Mouse (Mus musculus) hindbrain, embryonic 11.5 days (tissue): ENCODE results near the gene Rwdd3. TPM values are rescaled to one million over a fixed set of nuclear protein-coding genes. Genes with fewer than 3 reads are reported as not detected.

Source experiments
- ATAC-seq: fragments of 200-750 bp; cut with Nextera tagmentation; 2 replicates; pipeline ENCODE4 v1.8.0; 2017; ENCODE audit warnings: mild to moderate bottlenecking, moderate TSS enrichment, moderate library complexity; ENCODE audit not compliant: low FRiP score
- DNase-seq: peaks from one replicate; pipeline ENCODE4 v3.0.0-alpha.2; 2015; ENCODE audit warnings: low spot score
- H3K27ac ChIP-seq: fragments of 300-500 bp; sonication (generic); 2 replicates; pipeline ENCODE4 v1.5.1; 2014; ENCODE audit warnings: mild to moderate bottlenecking, low read depth, low read length
- H3K27me3 ChIP-seq: fragments of 300-500 bp; sonication (generic); 2 replicates; pipeline ENCODE4 v1.6.1; 2014; ENCODE audit warnings: mild to moderate bottlenecking, low read length, moderate library complexity, mixed read lengths; ENCODE audit not compliant: control insufficient read depth, insufficient read depth
- H3K36me3 ChIP-seq: fragments of 300-500 bp; sonication (generic); 2 replicates; pipeline ENCODE4 v1.6.1; 2014; ENCODE audit warnings: mild to moderate bottlenecking, low read length, moderate library complexity, mixed read lengths; ENCODE audit not compliant: control insufficient read depth, insufficient read depth
- H3K4me1 ChIP-seq: fragments of 300-500 bp; sonication (generic); replicated peaks from 2 replicates; pipeline ENCODE4 v1.6.1; 2014; ENCODE audit warnings: low read length, mixed read lengths; ENCODE audit not compliant: control insufficient read depth, insufficient read depth
- H3K4me2 ChIP-seq: fragments of 300-500 bp; sonication (generic); replicated peaks from 2 replicates; pipeline ENCODE4 v1.6.1; 2014; ENCODE audit warnings: mild to moderate bottlenecking, low read depth, low read length
- H3K4me3 ChIP-seq: fragments of 300-500 bp; sonication (generic); 2 replicates; pipeline ENCODE4 v1.5.1; 2014; ENCODE audit warnings: low read depth, low read length
- H3K9ac ChIP-seq: fragments of 300-500 bp; sonication (generic); 2 replicates; pipeline ENCODE4 v1.6.1; 2014; ENCODE audit warnings: low read depth, low read length
- H3K9me3 ChIP-seq: fragments of 300-500 bp; sonication (generic); 2 replicates; pipeline ENCODE4 v1.6.1; 2016; ENCODE audit warnings: low read length; ENCODE audit not compliant: control insufficient read depth
- WGBS: fragments of 180-500 bp; shearing (Covaris S2); extraction: QIAGEN DNeasy Blood & Tissue Kit; methylation state at CpG from one replicate; pipeline ENCODE4 v1.1.7; 2014; 5-methylcytosine and 5-hydroxymethylcytosine counted together
- polyA plus RNA-seq: library from polyadenylated mRNA; unstranded; fragments of >200 nt; fragmentation: Nextera tagmentation; extraction: Ambion mirVana; gene quantifications from 2 replicates; pipeline ENCODE4 v1.2.1, GENCODE M21; 2014

The Rwdd3 gene
- polyA plus RNA-seq, 1 experiment from 2014 or later = 3.8 TPM

- no peak for ATAC-seq
- Histone ChIP-seq H3K27me3 (no peaks in the 10 kb centered on the region), H3K4me2 (no peak overlapping the region), H3K4me1 (no peaks in the 10 kb centered on the region), H3K27ac (no peak overlapping the region), H3K9me3 (no peaks in the 10 kb centered on the region), H3K4me3 (no peak overlapping the region), H3K9ac (no peak overlapping the region), H3K36me3 (no peaks in the 10 kb centered on the region)
- WGBS = 91% methylated on average over 2 of the region's 2 CpGs
- DNase-seq = no peak
Measured at GRCm38 (mm10) chr3:121189199-121189598, 17.7 kb upstream of the Rwdd3 start.

GRCm38 (mm10) chr3:121187510-121187909, 16.0 kb upstream of the Rwdd3 start:
- Histone ChIP-seq H3K9me3 (no peaks in the 10 kb centered on the region), H3K9ac (no peak overlapping the region), H3K4me2 (no peak overlapping the region), H3K4me1 (no peaks in the 10 kb centered on the region), H3K36me3 (no peaks in the 10 kb centered on the region), H3K4me3 (no peak overlapping the region), H3K27ac (no peak overlapping the region), H3K27me3 (no peaks in the 10 kb centered on the region)
- ATAC-seq = no peak
- WGBS = 88% methylated on average over 7 of the region's 7 CpGs
- no peak for DNase-seq

GRCm38 (mm10) chr3:121186925-121187324, 15.4 kb upstream of the Rwdd3 start:
- Histone ChIP-seq H3K36me3 (no peaks in the 10 kb centered on the region), H3K4me1 (no peaks in the 10 kb centered on the region), H3K27ac (no peak overlapping the region), H3K9ac (no peak overlapping the region), H3K4me2 (no peak overlapping the region), H3K4me3 (no peak overlapping the region), H3K9me3 (no peaks in the 10 kb centered on the region), H3K27me3 (no peaks in the 10 kb centered on the region)
- WGBS = 88% methylated on average over 3 of the region's 3 CpGs
- DNase-seq (no peak), ATAC-seq (no peak)

DNA sequence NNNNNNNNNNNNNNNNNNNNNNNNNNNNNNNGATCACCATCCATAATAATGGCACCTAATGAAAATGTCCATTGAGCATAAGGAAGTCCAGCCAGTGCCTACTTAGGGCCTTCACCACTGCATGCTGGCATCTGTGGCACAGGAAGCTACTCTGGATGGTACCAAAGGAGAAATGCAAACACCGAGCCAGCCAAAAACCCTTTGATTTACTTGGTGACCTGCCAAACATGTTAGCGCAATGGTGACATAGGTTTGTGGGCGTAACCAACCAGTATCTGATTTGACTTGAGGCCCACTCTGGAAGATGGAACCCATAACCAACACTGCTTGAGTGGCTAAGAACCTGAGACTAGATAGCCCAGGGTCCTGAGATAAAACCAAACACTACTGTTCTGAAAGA, 13.7 kb upstream of the Rwdd3 start:
- no peak overlapping the region for H3K27ac ChIP-seq
- no peak for ATAC-seq

DNA sequence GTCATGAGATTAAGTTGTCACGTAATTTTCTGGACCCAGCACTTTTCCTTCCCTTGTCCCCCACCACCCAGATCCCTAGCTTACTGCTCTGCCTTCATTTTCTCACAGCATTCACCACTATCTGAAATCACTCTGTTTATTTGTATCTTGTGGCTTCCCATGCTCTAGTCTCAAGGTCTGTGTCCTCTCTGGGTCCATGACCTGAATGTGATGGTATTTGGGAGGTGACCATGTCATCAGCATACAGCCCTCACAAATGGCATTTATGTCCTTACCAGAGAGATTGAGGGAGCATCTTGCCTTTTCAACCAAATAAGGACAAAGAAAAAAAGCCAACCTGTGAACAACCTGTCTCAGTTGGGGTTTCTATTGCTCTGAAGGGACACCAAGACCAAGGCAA, 4.5 kb upstream of the Rwdd3 start:
- Histone ChIP-seq H3K4me1 (no peaks in the 10 kb centered on the region), H3K4me2 (no peak overlapping the region), H3K36me3 (no peaks in the 10 kb centered on the region), H3K9ac (no peak overlapping the region), H3K4me3 (no peak overlapping the region), H3K27ac (no peak overlapping the region), H3K9me3 (no peaks in the 10 kb centered on the region), H3K27me3 (no peaks in the 10 kb centered on the region)
- DNase-seq = no peak
- WGBS = 93% methylated on average over 1 of the region's 1 CpGs
- no peak for ATAC-seq

More for the DNA sequence above, 13.7 kb upstream of the Rwdd3 start:
- 93% methylated on average over 3 of the region's 3 CpGs for WGBS
- no peak overlapping the region for H3K9ac ChIP-seq
- no peaks in the 10 kb centered on the region for H3K36me3 ChIP-seq
- H3K4me2 ChIP-seq = no peak overlapping the region
- H3K4me1 ChIP-seq = no peaks in the 10 kb centered on the region
- H3K27me3 ChIP-seq = no peaks in the 10 kb centered on the region
- H3K4me3 ChIP-seq = no peak overlapping the region
- DNase-seq = no peak
- no peaks in the 10 kb centered on the region for H3K9me3 ChIP-seq

DNA sequence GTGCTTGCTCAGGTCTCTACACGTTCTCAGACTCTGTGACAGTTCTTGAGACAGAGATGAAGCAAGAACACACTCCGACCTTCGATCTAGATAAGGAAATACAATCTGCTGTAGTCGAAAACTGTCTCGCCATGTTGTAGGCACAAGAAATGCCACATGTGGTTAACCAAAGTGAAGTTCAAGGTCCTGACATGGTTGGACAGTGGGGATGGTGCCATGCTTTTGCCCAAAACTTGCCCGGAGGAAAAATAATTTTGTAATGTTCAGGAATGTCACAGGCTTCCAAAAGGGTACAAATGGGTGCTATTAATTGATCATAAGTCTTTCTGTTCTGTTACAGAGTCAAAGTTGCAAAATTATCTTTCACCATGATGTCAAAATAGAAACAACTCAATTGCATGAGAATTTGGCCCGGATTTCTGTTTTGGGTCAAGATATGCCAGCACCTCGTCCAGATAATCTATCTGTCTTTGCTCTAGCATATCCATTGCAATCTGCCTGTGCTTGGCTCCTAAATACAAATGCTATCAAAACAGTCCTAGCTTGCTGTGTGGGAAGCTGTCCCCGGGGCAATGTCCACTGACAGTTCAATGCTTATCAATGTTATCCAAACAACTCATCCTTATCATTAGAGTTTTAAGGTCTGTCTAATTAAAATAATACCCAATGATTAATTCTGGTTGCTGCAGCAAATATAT, 2.9 kb upstream of the Rwdd3 start:
- no peaks in the 10 kb centered on the region for H3K4me1 ChIP-seq
- H3K27me3 ChIP-seq = no peaks in the 10 kb centered on the region
- 83% methylated on average over 9 of the region's 9 CpGs for WGBS
- ATAC-seq (no peak), DNase-seq (no peak)
- no peak overlapping the region for H3K4me2 ChIP-seq
- H3K4me3 ChIP-seq = no peak overlapping the region
- H3K9ac ChIP-seq = no peak overlapping the region
- no peak overlapping the region for H3K27ac ChIP-seq
- no peaks in the 10 kb centered on the region for H3K36me3 ChIP-seq
- H3K9me3 ChIP-seq = no peaks in the 10 kb centered on the region

DNA sequence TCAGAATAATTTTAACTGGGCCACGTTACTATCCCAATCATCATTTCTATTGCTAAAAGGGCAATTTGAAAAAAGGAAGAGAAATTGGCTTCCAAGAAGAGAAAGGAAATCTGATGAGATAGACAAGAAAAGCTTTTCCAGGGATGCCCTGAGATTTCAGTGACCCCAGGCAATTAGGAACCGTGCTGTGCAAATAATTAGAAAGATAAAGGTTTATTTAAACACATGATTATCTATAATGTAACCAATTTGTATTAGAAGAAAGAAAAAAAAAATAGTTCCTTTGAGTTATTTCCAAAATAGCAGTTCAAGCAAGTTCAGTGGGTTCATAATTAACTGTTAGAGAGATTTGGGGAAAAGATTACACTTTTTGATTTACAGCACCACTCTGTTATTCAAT, 1.2 kb upstream of the Rwdd3 start:
- Histone ChIP-seq H3K27me3 (no peaks in the 10 kb centered on the region), H3K36me3 (no peaks in the 10 kb centered on the region), H3K4me3 (no peak overlapping the region), H3K9me3 (no peaks in the 10 kb centered on the region), H3K4me1 (no peaks in the 10 kb centered on the region), H3K9ac (no peak overlapping the region), H3K4me2 (no peak overlapping the region), H3K27ac (no peak overlapping the region)
- 89% methylated on average over 2 of the region's 2 CpGs for WGBS
- ATAC-seq (no peak), DNase-seq (no peak)

DNA sequence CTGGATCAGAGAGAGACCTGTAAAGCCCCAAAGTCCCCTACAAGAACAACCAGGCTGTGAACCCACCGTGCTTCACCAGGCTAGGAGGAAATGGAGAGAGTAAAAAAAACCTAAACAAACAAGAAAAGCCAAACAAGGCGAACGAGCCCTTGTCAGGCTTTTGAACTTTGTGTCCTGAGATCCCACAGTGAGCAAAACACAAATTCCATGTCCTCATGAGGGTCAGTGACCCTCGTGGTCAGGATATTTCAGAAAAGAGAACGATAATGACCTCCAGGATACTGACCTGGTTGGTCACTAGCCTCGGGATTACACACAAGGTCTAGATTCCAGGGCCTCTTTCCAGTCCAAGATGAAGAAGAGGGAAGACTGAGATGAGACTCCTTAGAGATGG, 374 bp upstream of the Rwdd3 start:
- no peaks in the 10 kb centered on the region for H3K4me1 ChIP-seq
- H3K9me3 ChIP-seq = no peaks in the 10 kb centered on the region
- DNase-seq = no peak
- peak overlapping the region; percentile 58 for H3K4me3 ChIP-seq
- no peak overlapping the region for H3K27ac ChIP-seq
- H3K4me2 ChIP-seq = peak overlapping the region; percentile 80; the same call in 1 of the 2 replicates
- no peak overlapping the region for H3K9ac ChIP-seq
- WGBS = 53% methylated on average over 6 of the region's 6 CpGs
- no peaks in the 10 kb centered on the region for H3K36me3 ChIP-seq
- no peaks in the 10 kb centered on the region for H3K27me3 ChIP-seq
- peak; percentile 12; the same call in 1 of the 2 replicates for ATAC-seq

- H3K4me1 ChIP-seq = no peaks in the 10 kb centered on the region
- no peaks in the 10 kb centered on the region for H3K36me3 ChIP-seq
- H3K27me3 ChIP-seq = no peaks in the 10 kb centered on the region
- peak; percentile 8 for DNase-seq
- ATAC-seq = no peak
- H3K9ac ChIP-seq = no peak overlapping the region
- no peaks in the 10 kb centered on the region for H3K9me3 ChIP-seq
- H3K4me2 ChIP-seq = peak overlapping the region; percentile 80
- WGBS = 63% methylated on average over 7 of the region's 7 CpGs
- no peak overlapping the region; the same call in 1 of the 2 replicates for H3K4me3 ChIP-seq
- no peak overlapping the region for H3K27ac ChIP-seq
Measured at GRCm38 (mm10) chr3:121170631-121171030, 864 bp downstream of the Rwdd3 start.
